Mouse (Mus musculus) liver, postnatal 0 days (tissue): ENCODE results near the gene Rnase2b. TPM values are rescaled to one million over a fixed set of nuclear protein-coding genes. Genes with fewer than 3 reads are reported as not detected.

Experiments
- ATAC-seq: fragments of 200-750 bp; cut with Nextera tagmentation; 2 replicates; pipeline ENCODE4 v1.8.0; 2017; ENCODE audit warnings: mild to moderate bottlenecking, moderate library complexity
- DNase-seq: peaks from one replicate; pipeline ENCODE4 v3.0.0-alpha.2; 2016
- H3K27ac ChIP-seq: fragments of 300-500 bp; sonication (generic); 2 replicates; pipeline ENCODE4 v1.5.1; 2014; ENCODE audit warnings: antibody characterized with exemption, moderate library complexity, mild to moderate bottlenecking, low read depth
- H3K27me3 ChIP-seq: fragments of 300-500 bp; sonication (generic); 2 replicates; pipeline ENCODE4 v1.6.1; 2014; ENCODE audit warnings: low read length, control low read depth, mixed read lengths; ENCODE audit not compliant: insufficient read depth
- H3K36me3 ChIP-seq: fragments of 300-500 bp; sonication (generic); replicated peaks from 2 replicates; pipeline ENCODE4 v1.6.1; 2014; ENCODE audit warnings: mild to moderate bottlenecking, control low read depth, low read length, moderate library complexity, mixed read lengths; ENCODE audit not compliant: insufficient read depth
- H3K4me1 ChIP-seq: fragments of 300-500 bp; sonication (generic); 2 replicates; pipeline ENCODE4 v1.6.1; 2014; ENCODE audit warnings: antibody characterized with exemption, mild to moderate bottlenecking, control low read depth; ENCODE audit not compliant: insufficient read depth
- H3K4me2 ChIP-seq: fragments of 300-500 bp; sonication (generic); 2 replicates; pipeline ENCODE4 v1.6.1; 2014; ENCODE audit warnings: low read depth, mild to moderate bottlenecking, low read length, moderate library complexity, mixed read lengths
- H3K4me3 ChIP-seq: fragments of 300-500 bp; sonication (generic); 2 replicates; pipeline ENCODE4 v1.5.1; 2014; ENCODE audit warnings: low read depth, low read length
- H3K9ac ChIP-seq: fragments of 300-500 bp; sonication (generic); replicated peaks from 2 replicates; pipeline ENCODE4 v1.6.1; 2014; ENCODE audit warnings: mild to moderate bottlenecking, moderate library complexity
- H3K9me3 ChIP-seq: fragments of 300-500 bp; sonication (generic); 2 replicates; pipeline ENCODE4 v1.6.1; 2016; ENCODE audit warnings: mild to moderate bottlenecking, control low read depth, low read length, mixed read lengths
- CTCF ChIP-seq: sonication (generic); IDR thresholded peaks from 2 replicates; pipeline ENCODE4 v1.5.1; 2016; ENCODE audit warnings: antibody characterized with exemption, low read depth
- EP300 ChIP-seq: IDR thresholded peaks from 2 replicates; pipeline ENCODE4 v1.6.1; 2016; ENCODE audit warnings: antibody characterized with exemption, low read depth, mild to moderate bottlenecking
- WGBS: fragments of 180-500 bp; shearing (Covaris S2); extraction: QIAGEN DNeasy Blood & Tissue Kit; methylation state at CpG from one replicate; pipeline ENCODE4 v1.1.7; 2014; ENCODE audit not compliant: insufficient replicate concordance; 5-methylcytosine and 5-hydroxymethylcytosine counted together
- polyA plus RNA-seq: library from polyadenylated mRNA; unstranded; fragments of >200 nt; fragmentation: Nextera tagmentation; extraction: Ambion mirVana; gene quantifications from 2 replicates; pipeline ENCODE4 v1.2.1, GENCODE M21; 2015

The Rnase2b gene
- polyA plus RNA-seq, 1 experiment from 2014 or later = not detected

GRCm38 (mm10) chr14:51199098-51200023, 37.3 kb downstream of the Rnase2b start, which contains the start of gene Ang2:
Gene Ang2, minus strand, starts transcription at chr14:51199148.
- Histone ChIP-seq H3K4me2 (no peak within 1 kb of the TSS), H3K36me3 (no peaks in the 10 kb centered on the region), H3K27ac (no peak within 1 kb of the TSS), H3K4me1 (no peaks in the 10 kb centered on the region), H3K27me3 (no peaks in the 10 kb centered on the region), H3K9ac (no peak within 1 kb of the TSS), H3K4me3 (no peak within 1 kb of the TSS), H3K9me3 (no peaks in the 10 kb centered on the region)
- ATAC-seq (no peak), DNase-seq (no peak)
- WGBS = 75% methylated on average over 5 of the region's 5 CpGs
- TF ChIP-seq CTCF (no peak), EP300 (no peak)

GRCm38 (mm10) chr14:51200054-51200453, 38.0 kb downstream of the Rnase2b start:
- DNase-seq = no peak
- H3K9ac ChIP-seq = no peak overlapping the region
- H3K27ac ChIP-seq = no peak overlapping the region
- 81% methylated on average over 2 of the region's 2 CpGs for WGBS
- H3K27me3 ChIP-seq = no peaks in the 10 kb centered on the region
- no peaks in the 10 kb centered on the region for H3K9me3 ChIP-seq
- no peaks in the 10 kb centered on the region for H3K36me3 ChIP-seq
- ATAC-seq = no peak
- H3K4me3 ChIP-seq = no peak overlapping the region
- no peak overlapping the region for H3K4me2 ChIP-seq
- no peak for TF ChIP-seq EP300
- no peak for TF ChIP-seq CTCF
- H3K4me1 ChIP-seq = no peaks in the 10 kb centered on the region

GRCm38 (mm10) chr14:51200466-51200865, 38.4 kb downstream of the Rnase2b start:
- TF ChIP-seq EP300 (no peak), CTCF (no peak)
- Histone ChIP-seq H3K4me2 (no peak overlapping the region), H3K4me3 (no peak overlapping the region), H3K27ac (no peak overlapping the region), H3K36me3 (no peaks in the 10 kb centered on the region), H3K27me3 (no peaks in the 10 kb centered on the region), H3K9ac (no peak overlapping the region), H3K9me3 (no peaks in the 10 kb centered on the region), H3K4me1 (no peaks in the 10 kb centered on the region)
- DNase-seq (no peak), ATAC-seq (no peak)
- 88% methylated on average over 2 of the region's 2 CpGs for WGBS

GRCm38 (mm10) chr14:51203115-51203514, 41.1 kb downstream of the Rnase2b start, which contains the start of gene Ear14:
Gene Ear14, plus strand, starts transcription at chr14:51203391.
- Histone ChIP-seq H3K27ac (no peak within 1 kb of the TSS), H3K36me3 (no peaks in the 10 kb centered on the region), H3K27me3 (no peaks in the 10 kb centered on the region), H3K4me2 (no peak within 1 kb of the TSS), H3K4me3 (no peak within 1 kb of the TSS), H3K9me3 (no peaks in the 10 kb centered on the region), H3K4me1 (no peaks in the 10 kb centered on the region), H3K9ac (no peak within 1 kb of the TSS)
- no peak for TF ChIP-seq EP300
- TF ChIP-seq CTCF = no peak
- WGBS = 76% methylated on average over 2 of the region's 2 CpGs
- DNase-seq (no peak), ATAC-seq (no peak)

Other genes with a start within 250 kb of the Rnase2b start
- gene Osgep, start 237.4 kb upstream of the Rnase2b start, polyA plus RNA-seq = 38.5 and 39.5 TPM in 2 replicates
- gene Apex1, start 237.3 kb upstream of the Rnase2b start, polyA plus RNA-seq = 58.0 and 60.1 TPM in 2 replicates
- 23.6 and 24.2 TPM in 2 replicates for gene Pip4p1, start 231.4 kb upstream of the Rnase2b start, polyA plus RNA-seq
- gene Pnp, start 231.2 kb upstream of the Rnase2b start, polyA plus RNA-seq = 66.4 and 70.4 TPM in 2 replicates
- gene Gm49342, start 217.7 kb upstream of the Rnase2b start, polyA plus RNA-seq = not detected in 2 replicates
- gene Pnp2, start 206.3 kb upstream of the Rnase2b start, polyA plus RNA-seq = 7.1 and 7.3 TPM in 2 replicates
- not detected in 2 replicates for gene Rnase10, start 154.5 kb upstream of the Rnase2b start, polyA plus RNA-seq
- not detected in 2 replicates for gene Rnase9, start 120.4 kb upstream of the Rnase2b start, polyA plus RNA-seq
- gene Rnase11, start 112.1 kb upstream of the Rnase2b start, polyA plus RNA-seq = not detected in 2 replicates
- gene Rnase12, start 104.6 kb upstream of the Rnase2b start, polyA plus RNA-seq = 1.3 and 1.6 TPM in 2 replicates
- not detected in 2 replicates for gene Olfr750, start 87.8 kb upstream of the Rnase2b start, polyA plus RNA-seq
- 221 and 337 TPM in 2 replicates for gene Rnase4, start 71.2 kb upstream of the Rnase2b start, polyA plus RNA-seq
- gene Ang, start 71.1 kb upstream of the Rnase2b start, polyA plus RNA-seq = 85.3 and 131 TPM in 2 replicates
- gene Eddm3b, start 47.8 kb upstream of the Rnase2b start, polyA plus RNA-seq = 0.07 TPM in 2 replicates
- gene Rnase6, start 38.4 kb upstream of the Rnase2b start, polyA plus RNA-seq = 6.3 and 7.5 TPM in 2 replicates
- gene Rnase1, start 15.5 kb upstream of the Rnase2b start, polyA plus RNA-seq = 0.11 and 2.1 TPM in 2 replicates
- gene Ang2, start 36.9 kb downstream of the Rnase2b start, polyA plus RNA-seq = not detected in 2 replicates
- not detected in 2 replicates for gene Ear14, start 41.1 kb downstream of the Rnase2b start, polyA plus RNA-seq
- not detected in 2 replicates for gene Rnase2a, start 93.9 kb downstream of the Rnase2b start, polyA plus RNA-seq
- gene Gm7247, start 199.5 kb downstream of the Rnase2b start, polyA plus RNA-seq = not detected in 2 replicates
- not detected in 2 replicates for gene Vmn2r88, start 248.6 kb downstream of the Rnase2b start, polyA plus RNA-seq